ENCODE assay signal across 9 mouse cellular contexts in the genomic region with DNA sequence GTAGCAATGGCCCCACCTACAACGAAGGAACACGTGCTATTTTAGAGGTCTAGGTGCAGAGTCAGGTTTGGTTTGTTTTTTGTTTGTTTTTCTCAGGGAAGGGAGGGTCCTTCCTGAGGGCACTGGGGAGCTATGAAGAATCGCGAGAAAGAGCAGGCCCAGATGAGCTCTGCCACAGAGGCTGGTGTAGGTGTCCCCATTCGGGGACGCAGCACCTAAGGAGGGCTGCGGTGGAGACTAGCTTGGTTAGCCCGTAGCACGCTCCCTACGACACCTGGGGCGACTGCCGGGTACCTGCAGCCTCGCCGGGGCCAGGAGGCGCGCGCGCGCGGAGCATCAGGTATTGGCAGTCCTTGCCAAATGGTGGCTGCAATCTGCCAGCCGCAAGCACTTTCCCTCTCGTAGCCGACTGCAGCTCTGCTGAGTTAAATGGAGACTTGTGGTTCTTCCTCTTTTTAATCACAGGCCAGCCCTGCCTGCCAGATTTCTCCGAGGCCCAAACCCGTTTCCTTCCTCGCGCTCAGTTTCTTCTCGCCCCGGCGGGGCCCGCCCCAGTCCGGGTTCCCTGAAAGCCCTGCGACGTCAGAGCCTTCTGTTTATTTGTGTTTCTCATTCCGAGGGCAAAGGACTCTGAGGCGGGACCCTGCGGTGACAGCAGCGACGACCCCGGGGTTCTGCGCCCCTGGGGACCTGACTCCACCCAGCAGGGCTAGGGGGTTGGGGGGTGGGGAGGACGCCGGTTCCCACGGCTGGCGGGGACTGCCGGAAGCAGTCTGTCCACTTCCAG. TPM values are rescaled to one million over a fixed set of nuclear protein-coding genes. Genes with fewer than 3 reads are reported as not detected.
DNase-seq lines count a peak whose midpoint lies in the region; ATAC-seq and TF ChIP-seq lines count a peak whose summit lies in the region.
"Had no signal": no experiment of that assay in that cellular context is flagged by ENCODE, and none has a peak within 500 bp of the region (broad histone marks: within the 10 kb centered on the region; RNA-seq: fewer than 3 reads in every experiment).

No protein-coding gene starts in this region.

- H3K4me2 ChIP-seq in hindbrain, postnatal 0 days (ENCODE audit: low read depth, low read length) = peak overlapping the region; percentile 89
- peak overlapping the region; percentile 84 for H3K4me2 ChIP-seq in liver, embryonic 14.5 days (ENCODE audit: low read depth)

- H3K27me3 ChIP-seq in cerebellum, adult 2 months (ENCODE audit: control insufficient read depth, insufficient read depth, low read length) = no peaks in the 10 kb centered on the region
- 0 out of 2 replicates have a peak, but pooled peaks cover 6% of the 10 kb centered on the region for H3K27me3 ChIP-seq in hindbrain, postnatal 0 days (ENCODE audit: insufficient read depth, low read length)
- peaks cover 7% of the 10 kb centered on the region for H3K27me3 ChIP-seq in liver, embryonic 14.5 days (ENCODE audit: control insufficient read depth, insufficient read depth, low read length)
- H3K27me3 ChIP-seq: Patski had no signal

- intact Hi-C loops in gastrocnemius, adult 2 months (cut with DNase I) = loop anchor here (5.0 kb wide), 1 partner anchor 126 kb away; the partner anchor contains the start of gene Atxn2

- no peak for TF ChIP-seq POLR2A in cerebellum, adult 2 months (IDR thresholded peaks at IDR 0.05; ENCODE audit: borderline replicate concordance, insufficient read depth, low read length)

- no peak for ATAC-seq in hindbrain, postnatal 0 days
- ATAC-seq in liver, embryonic 14.5 days (ENCODE audit: insufficient read depth) = no peak
- ATAC-seq: Patski had no signal

- peak overlapping the region; percentile 48 for H3K4me3 ChIP-seq in cerebellum, adult 2 months (replicated peaks; ENCODE audit: insufficient read depth, low read depth, low read length)
- peak overlapping the region; percentile 74 for H3K4me3 ChIP-seq in gastrocnemius, adult 2 months
- peak overlapping the region; percentile 34 for H3K4me3 ChIP-seq in hindbrain, postnatal 0 days (ENCODE audit: low read length)
- H3K4me3 ChIP-seq in liver, embryonic 14.5 days (ENCODE audit: insufficient read depth in 1 of 2, low read depth in 2 of 2, low read length in 2 of 2) = peak overlapping the region; percentile 41 to 80

- WGBS in cerebellum, adult 2 months = 4% methylated on average over 46 of the region's 46 CpGs
- 2% methylated on average over 46 of the region's 46 CpGs for WGBS in hindbrain, postnatal 0 days
- 2% methylated on average over 46 of the region's 46 CpGs for WGBS in liver, embryonic 14.5 days (ENCODE audit: insufficient replicate concordance)

- peak overlapping the region; percentile 41; the same call in 1 of the 2 replicates for H3K9ac ChIP-seq in hindbrain, postnatal 0 days (replicated peaks; ENCODE audit: low read length)
- H3K9ac ChIP-seq in liver, embryonic 14.5 days (replicated peaks) = peak overlapping the region; percentile 57

- H3K36me3 ChIP-seq in hindbrain, postnatal 0 days (ENCODE audit: insufficient read depth, low read length) = no peaks in the 10 kb centered on the region
- H3K36me3 ChIP-seq in liver, embryonic 14.5 days (replicated peaks; ENCODE audit: control insufficient read depth, insufficient read depth, low read depth) = no peaks in the 10 kb centered on the region

- peaks cover 11% of the 10 kb centered on the region for H3K4me1 ChIP-seq in cerebellum, adult 2 months (ENCODE audit: control insufficient read depth, insufficient read depth, low read length)
- peaks cover 28% of the 10 kb centered on the region for H3K4me1 ChIP-seq in hindbrain, postnatal 0 days (ENCODE audit: insufficient read depth, low read length)
- peaks cover 27 to 31% of the 10 kb centered on the region in 2 experiments for H3K4me1 ChIP-seq in liver, embryonic 14.5 days (replicated peaks; ENCODE audit: control insufficient read depth in 2 of 2, insufficient read depth in 2 of 2, low read length in 1 of 2)

- no peak overlapping the region for H3K27ac ChIP-seq in cerebellum, adult 2 months (ENCODE audit: insufficient read depth, low read length)
- peak overlapping the region; percentile 99 for H3K27ac ChIP-seq in gastrocnemius, adult 2 months
- H3K27ac ChIP-seq in hindbrain, postnatal 0 days = peak overlapping the region; percentile 32; the same call in 1 of the 2 replicates
- peak overlapping the region; percentile 36; the same call in 1 of the 2 replicates for H3K27ac ChIP-seq in liver, embryonic 14.5 days

- no peak for TF ChIP-seq CTCF in cerebellum, adult 2 months (IDR thresholded peaks at IDR 0.05; ENCODE audit: borderline replicate concordance, insufficient read depth, low read depth, low read length)
- no peak for TF ChIP-seq CTCF in gastrocnemius, adult 2 months (IDR thresholded peaks at IDR 0.05)
- no peak for TF ChIP-seq CTCF in hindbrain, postnatal 0 days (IDR thresholded peaks at IDR 0.05; ENCODE audit: low read depth)
- no peak for TF ChIP-seq CTCF in liver, embryonic 14.5 days (IDR thresholded peaks at IDR 0.05; ENCODE audit: low read depth)

- no peak for TF ChIP-seq EP300 in liver, embryonic 14.5 days (IDR thresholded peaks at IDR 0.05; ENCODE audit: low read depth)

- no peaks in the 10 kb centered on the region for H3K9me3 ChIP-seq in hindbrain, postnatal 0 days (ENCODE audit: low read length)
- no peaks in the 10 kb centered on the region for H3K9me3 ChIP-seq in liver, embryonic 14.5 days (ENCODE audit: control insufficient read depth, low read length)

- DNase-seq in cerebellum, adult 2 months = peak; percentile 71 to 73
- DNase-seq in cerebellum, postnatal 4 days (ENCODE audit: low spot score in 2 of 2) = no peak
- peak; percentile 54 to 71 for DNase-seq in adrenal gland, postnatal 36 days
- DNase-seq in gastrocnemius, adult 2 months = peak; percentile 73
- DNase-seq in hindbrain, postnatal 0 days (ENCODE audit: low spot score) = peak; percentile 42
- no peak for DNase-seq in liver, embryonic 14.5 days (ENCODE audit: low read depth in 3 of 3, low spot score in 3 of 3)
- peak; percentile 66 to 82 for DNase-seq in natural killer cell, adult 2 months (ENCODE audit: low spot score in 2 of 2)
- DNase-seq in thymus, postnatal 25 days = peak; percentile 60

RNA-seq across cellular contexts. Expression of gene Sh2b3, which starts 1.1 kb away (rescaled TPM):
- polyA plus RNA-seq in cerebellum, adult 2 months (2012; rRNA removed) = 30.8 and 31.7 TPM in 2 replicates
- total RNA-seq in adrenal gland, postnatal 36 days (2021) = 10 to 100 TPM; 33.7 to 34.8 TPM
- total RNA-seq in gastrocnemius, adult 2 months (2021) = 10 to 100 TPM; 11.9 to 15.4 TPM
- total RNA-seq in hindbrain, postnatal 0 days (2014; rRNA removed) = 24.7 and 31.0 TPM in 2 replicates
- polyA plus RNA-seq in hindbrain, postnatal 0 days (2015; fragmentation: Nextera tagmentation; extraction: Ambion mirVana) = 6.5 and 6.6 TPM in 2 replicates
- 7.2 and 8.6 TPM in 2 replicates for polyA plus RNA-seq in liver, embryonic 14.5 days (2012; rRNA removed)
- 5.4 and 5.6 TPM in 2 replicates for polyA plus RNA-seq in liver, embryonic 14.5 days (2014; fragmentation: Nextera tagmentation; extraction: Ambion mirVana)

RNA-seq across cellular contexts. Expression of gene Pheta1, which starts 10.2 kb away (rescaled TPM):
- polyA plus RNA-seq in cerebellum, adult 2 months (2012; rRNA removed) = 17.6 and 19.0 TPM in 2 replicates
- total RNA-seq in adrenal gland, postnatal 36 days (2021) = 1 to 10 TPM; 5.5 to 7.0 TPM
- total RNA-seq in gastrocnemius, adult 2 months (2021) = 1 to 10 TPM; 4.7 to 6.4 TPM
- total RNA-seq in hindbrain, postnatal 0 days (2014; rRNA removed) = 48.9 and 52.5 TPM in 2 replicates
- polyA plus RNA-seq in hindbrain, postnatal 0 days (2015; fragmentation: Nextera tagmentation; extraction: Ambion mirVana) = 28.0 and 28.3 TPM in 2 replicates
- polyA plus RNA-seq in liver, embryonic 14.5 days (2012; rRNA removed) = 2.4 and 2.8 TPM in 2 replicates
- polyA plus RNA-seq in liver, embryonic 14.5 days (2014; fragmentation: Nextera tagmentation; extraction: Ambion mirVana) = 2.4 and 2.6 TPM in 2 replicates

Comparison
In these comparisons a context has a peak if more than half of its experiments do, and no peak if none do; other contexts are left out.
1. DNase-seq: peak in cerebellum, adult 2 months (2 of 2), adrenal gland, postnatal 36 days (2 of 2), gastrocnemius, adult 2 months (single experiment), hindbrain, postnatal 0 days (single experiment), natural killer cell, adult 2 months (2 of 2) and thymus, postnatal 25 days (single experiment); none in cerebellum, postnatal 4 days (0 of 2) and liver, embryonic 14.5 days (0 of 3).
2. Peak in every context shown above with its lines, with median percentiles within 50 percentile points of each other: H3K4me3 ChIP-seq.